Mouse (Mus musculus) T-helper 2 cell (primary cell): Measurements from ENCODE around the gene Adam12.
"Not testable (repeated sequence)": the region's sequence is repeated elsewhere in the genome, so short reads cannot be mapped to it uniquely, and the experiment has no call there.

ENCODE experiments used
- in situ Hi-C: fragments of 300-600 bp; cut with MboI, MseI; formaldehyde crosslinking; loops from one replicate; pipeline ENCODE4 v1.15.1; 2025; ENCODE audit warnings: high pct_unique_total_duplicates

Adam12 gene

DNA sequence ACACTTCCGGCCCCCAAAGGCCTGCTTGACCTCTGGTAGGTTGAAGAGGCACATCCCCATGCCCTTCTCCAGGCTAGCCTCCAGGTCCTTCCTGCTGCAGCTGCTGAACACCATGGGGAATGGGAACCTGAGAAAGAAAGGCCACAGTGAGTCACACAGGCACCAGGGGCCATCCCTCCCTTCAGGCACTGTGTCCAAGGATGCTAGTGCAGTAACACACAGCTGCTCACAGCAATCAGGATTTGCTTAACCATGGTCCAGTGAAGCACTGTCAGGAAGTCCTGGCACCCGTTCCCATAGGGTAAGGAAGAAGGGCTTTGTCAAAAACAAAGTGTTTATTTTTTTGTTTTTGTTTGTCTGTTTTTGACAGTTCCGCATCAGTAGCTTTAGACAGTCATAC, 294.5 kb downstream of the Adam12 start:
- in situ Hi-C loops: no loop called here

DNA sequence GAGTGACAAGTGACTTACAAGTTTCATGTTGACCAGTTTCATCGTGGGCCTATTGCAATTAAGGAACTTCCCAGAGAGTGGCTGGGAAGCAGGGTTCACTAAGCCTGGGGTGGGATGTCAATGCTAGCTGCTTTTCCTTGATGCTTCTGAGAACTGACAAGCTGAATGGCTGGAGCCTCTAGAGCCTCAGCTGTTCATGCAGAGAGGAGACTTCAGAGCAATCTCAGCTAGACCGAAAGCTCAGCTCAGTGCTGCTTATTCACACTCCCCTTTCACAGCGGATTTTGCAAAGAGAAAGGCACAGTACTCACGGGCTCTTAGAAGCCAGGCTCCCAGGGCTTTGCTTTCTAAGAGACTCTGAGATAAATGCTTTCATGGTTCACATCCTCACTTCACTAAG, 295.6 kb downstream of the Adam12 start:
- in situ Hi-C loops: no loop called here

- in situ Hi-C loops: no loop called here
These were observed 298.6 kb downstream of the Adam12 start for GRCm38 (mm10) chr7:133933378-133933777.

- in situ Hi-C loops: no loop called here
These were observed 300.5 kb downstream of the Adam12 start for GRCm38 (mm10) chr7:133931481-133931880.

- in situ Hi-C loops: no loop called here
These were observed 303.0 kb downstream of the Adam12 start for GRCm38 (mm10) chr7:133928981-133929380.

GRCm38 (mm10) chr7:133925771-133926170, 306.2 kb downstream of the Adam12 start:
- in situ Hi-C loops: no loop called here

DNA sequence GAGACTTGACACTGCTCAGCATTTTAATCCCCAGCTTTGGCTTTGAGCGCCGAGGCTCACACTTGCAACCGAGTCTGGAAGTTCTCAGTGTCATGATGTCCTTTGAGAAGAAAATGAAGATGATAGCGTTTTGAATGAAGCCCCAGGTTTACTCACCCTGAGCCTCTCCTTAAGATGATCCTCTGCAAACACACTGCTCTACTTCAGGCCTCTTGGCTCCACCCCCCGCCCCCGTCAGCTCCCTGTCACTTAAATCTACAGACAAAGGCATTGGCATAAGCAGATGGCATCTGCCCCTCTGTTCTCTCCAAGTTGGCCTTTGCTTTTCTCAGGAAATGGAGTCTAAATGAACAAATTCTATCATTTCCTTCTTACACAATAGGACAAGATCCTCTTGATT, 308.0 kb downstream of the Adam12 start:
- in situ Hi-C loops: no loop called here

GRCm38 (mm10) chr7:133921291-133921690, 310.7 kb downstream of the Adam12 start:
- in situ Hi-C loops: no loop called here

GRCm38 (mm10) chr7:133920724-133921123, 311.2 kb downstream of the Adam12 start:
- in situ Hi-C loops: no loop called here

- in situ Hi-C loops: no loop called here
These were observed 312.0 kb downstream of the Adam12 start for GRCm38 (mm10) chr7:133919918-133920317.

DNA sequence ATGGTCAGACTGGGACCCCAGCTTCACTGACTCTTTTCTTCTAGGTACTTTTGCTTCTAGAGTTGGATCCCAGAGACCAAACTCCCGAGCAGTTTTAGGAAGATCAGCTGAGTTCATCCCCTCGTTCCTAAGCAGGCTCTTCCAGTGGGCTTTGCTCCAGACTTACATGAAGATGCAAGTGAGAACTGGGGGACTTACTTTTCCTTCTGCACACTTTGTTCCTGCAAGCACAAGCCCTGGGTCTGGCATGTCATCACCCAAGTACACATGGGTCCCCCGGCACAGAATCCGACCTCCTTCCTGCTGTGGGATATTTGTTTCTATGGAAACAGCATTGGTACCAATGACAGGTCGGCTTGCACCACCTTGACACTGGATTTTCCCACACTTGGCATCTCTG, 312.6 kb downstream of the Adam12 start:
- in situ Hi-C loops: no loop called here

DNA sequence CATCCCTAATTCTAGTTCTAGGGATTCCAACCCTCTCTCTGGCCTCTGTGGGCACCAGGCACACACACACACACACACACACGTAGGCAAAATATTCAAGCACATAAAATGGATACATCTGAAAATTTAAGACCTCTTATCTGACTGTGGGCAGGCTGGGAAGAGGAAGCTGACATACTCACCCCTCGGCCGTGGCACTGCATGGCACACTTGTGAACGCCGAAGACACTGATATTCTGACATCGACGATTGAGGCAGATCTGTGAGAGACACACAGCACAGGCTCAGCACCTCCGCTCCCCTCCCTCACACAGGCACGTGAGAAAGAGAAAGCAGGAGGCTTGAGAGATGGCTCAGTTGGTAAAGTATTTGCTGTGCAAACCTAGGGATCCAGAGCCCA, 315.7 kb downstream of the Adam12 start:
- in situ Hi-C loops: no loop called here

- in situ Hi-C loops: no loop called here
These were observed 320.1 kb downstream of the Adam12 start for GRCm38 (mm10) chr7:133911881-133912280.

DNA sequence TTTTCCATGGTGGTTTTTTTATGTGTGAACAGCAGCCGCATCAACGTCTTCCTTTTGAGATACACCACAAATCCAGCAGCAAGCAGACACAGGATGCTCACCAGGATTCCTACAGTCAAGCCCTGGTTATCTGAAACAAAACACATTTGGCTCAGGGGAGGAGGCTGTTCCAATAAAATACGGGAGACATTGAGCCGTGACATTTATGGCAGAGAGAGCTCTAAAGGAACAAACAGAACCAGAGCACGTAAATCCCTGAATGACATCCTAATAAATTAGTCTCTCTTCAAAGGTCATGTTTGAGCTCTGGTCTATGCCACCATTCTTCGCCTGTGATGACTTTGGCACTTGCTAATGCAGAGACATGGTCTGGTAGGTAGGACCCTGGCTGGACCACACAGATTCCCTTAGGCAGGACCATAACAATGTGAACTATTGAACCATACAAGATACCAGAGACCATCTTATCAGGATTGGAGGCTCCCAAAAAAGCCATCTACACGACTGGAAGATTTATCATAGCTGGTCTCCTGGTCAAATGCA, 322.0 kb downstream of the Adam12 start:
- in situ Hi-C loops: no loop called here

- in situ Hi-C loops: no loop called here
These were observed 323.0 kb downstream of the Adam12 start for GRCm38 (mm10) chr7:133908966-133909365.

DNA sequence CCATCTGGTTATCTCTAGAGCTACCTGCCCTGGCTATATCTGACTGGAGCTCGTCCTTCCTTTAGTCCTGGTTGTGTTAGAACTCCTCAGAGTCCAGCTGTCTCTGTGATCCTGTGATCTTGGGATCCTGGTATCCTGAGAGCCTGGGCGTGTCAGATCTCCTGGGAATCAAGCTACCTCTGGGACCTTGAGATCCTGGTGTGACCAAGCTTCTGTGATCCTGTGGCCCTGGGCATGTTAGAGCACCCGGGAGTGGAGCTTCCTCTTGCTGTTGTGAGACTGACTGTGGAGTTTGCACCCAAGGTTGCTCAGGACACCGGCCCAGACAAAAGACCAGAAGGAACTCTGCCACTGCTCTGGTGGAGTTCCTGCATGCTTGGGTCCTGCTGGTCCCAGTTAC, 332.6 kb downstream of the Adam12 start:
- in situ Hi-C loops: no loop called here

DNA sequence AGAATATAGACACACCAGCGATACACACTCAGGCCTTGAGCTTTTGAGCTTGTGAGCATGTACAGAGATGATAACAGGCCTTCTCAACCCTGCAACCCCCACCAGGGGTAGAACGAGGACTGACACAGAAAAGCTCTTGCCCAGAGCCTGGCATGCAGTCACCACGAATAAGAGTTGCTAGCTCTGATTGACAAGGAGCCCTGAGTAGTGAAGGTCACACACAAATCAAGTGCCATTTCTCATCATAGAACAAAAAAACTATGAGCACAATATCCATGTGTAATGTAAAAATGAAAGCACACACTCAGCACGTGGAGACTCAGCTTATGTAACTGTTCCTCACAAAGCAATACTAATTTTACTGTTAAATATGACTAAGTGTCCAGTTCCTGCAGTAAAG, 340.1 kb downstream of the Adam12 start:
- in situ Hi-C loops: no loop called here

DNA sequence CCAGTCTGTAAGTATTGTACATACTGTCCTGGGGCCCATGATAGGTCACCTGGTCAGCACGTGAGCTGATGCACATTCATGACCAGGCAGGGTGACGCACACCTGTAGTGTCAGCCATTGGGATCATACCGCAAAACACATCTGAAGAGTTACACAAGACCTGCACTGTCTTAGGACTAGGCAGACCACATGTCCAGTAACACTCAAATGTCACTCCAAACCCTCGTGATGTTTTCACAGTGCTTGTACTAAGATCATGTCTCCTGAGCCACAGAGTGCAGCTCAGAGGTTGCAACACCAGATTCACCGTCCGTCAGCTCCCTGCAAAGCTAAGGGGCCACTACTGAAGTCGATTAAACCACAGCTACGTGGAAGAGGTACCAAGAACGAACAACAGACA, 340.6 kb downstream of the Adam12 start:
- in situ Hi-C loops: no loop called here

GRCm38 (mm10) chr7:133889986-133890385, 342.0 kb downstream of the Adam12 start:
- in situ Hi-C loops: no loop called here

DNA sequence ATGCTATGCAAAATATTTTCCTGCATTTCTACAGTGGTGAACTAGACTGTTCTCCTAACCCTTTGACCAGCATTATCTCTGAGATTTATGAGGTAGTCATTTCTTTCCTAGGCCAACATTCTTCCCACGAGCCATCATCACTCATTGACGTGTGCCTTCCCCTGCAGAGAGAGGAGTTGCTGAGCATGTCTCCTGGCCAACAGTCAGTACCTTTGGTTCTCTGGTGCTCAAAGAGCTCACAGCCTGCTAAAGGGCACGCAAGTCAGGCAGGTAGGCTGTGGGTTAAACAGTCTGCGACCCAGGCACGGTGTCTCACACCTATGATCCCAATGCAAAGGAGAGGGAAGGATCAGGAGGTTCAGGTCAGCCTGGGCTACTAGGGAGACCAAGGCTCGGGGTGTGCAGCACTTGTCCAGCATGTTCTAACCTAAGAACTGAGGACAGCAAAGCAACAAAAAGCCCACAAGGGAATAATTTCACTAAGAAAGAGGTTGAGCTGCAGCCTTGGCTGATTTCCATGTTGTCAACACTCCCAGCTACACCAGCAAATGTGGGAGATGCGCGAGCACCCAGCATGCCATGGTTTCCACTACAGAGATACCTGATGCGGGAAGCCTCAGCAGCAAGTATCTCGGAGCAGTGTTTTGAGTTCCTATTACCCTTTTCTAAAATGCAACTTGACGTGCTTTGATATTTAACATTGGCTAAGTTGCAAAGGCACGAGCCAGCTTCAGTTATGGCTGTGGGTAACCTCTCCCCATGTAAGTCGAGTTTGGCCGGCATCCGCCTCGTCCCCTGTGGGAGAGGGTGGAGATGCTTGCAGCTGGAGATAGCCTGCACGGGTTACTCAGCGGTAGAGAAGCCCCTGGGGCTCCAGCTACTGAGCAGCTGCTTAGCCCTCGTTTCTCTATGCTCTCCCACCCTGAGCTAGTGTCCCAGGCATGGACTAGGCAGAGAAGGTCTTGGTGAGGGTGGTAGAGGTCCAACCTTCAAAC, 342.7 kb downstream of the Adam12 start:
- in situ Hi-C loops: no loop called here

DNA sequence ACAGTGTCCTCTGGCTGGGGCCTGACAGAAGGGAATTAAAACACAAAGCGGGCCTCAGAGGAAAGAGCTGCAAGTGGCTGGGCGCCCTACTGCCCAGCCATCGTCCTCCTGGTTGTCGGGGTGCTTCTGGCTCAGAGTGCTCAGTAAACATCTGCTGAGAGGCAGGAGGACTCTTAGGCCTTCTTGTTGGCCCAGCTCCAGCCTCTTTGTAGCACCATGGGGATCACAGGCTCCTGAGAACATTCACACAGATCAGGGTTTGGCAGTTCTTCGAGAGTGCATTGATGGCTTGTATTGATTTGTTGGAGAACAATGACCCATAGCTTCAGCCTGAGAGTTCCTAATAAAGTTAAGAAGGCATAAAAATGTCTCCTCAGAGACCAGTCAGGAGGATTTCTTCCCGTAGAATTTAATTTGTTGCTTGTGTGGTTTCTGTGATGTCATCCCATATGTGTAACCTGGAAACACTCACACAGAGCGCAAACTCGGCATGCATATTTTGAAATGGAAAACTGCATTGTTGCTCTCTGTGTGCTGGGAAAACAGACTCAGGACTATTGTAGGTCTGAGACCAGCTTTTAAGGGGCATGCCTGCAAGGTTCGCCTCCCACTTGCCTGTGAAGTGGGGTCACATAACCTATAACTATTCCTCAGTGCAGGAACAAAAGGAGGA, 347.1 kb downstream of the Adam12 start:
- in situ Hi-C loops: not testable (repeated sequence)

GRCm38 (mm10) chr7:133879761-133880160, 352.2 kb downstream of the Adam12 start:
- in situ Hi-C loops: no loop called here
